Mouse (Mus musculus): Measurements from ENCODE around the gene Pan3. TPM values are rescaled to one million over a fixed set of nuclear protein-coding genes. Genes with fewer than 3 reads are reported as not detected.
A peak's percentile ranks its signal among the peaks of the same experiment; 100 is the strongest.

Gene Pan3
- polyA plus RNA-seq, 1 experiment from 2014 or later: 53.7 TPM

DNA sequence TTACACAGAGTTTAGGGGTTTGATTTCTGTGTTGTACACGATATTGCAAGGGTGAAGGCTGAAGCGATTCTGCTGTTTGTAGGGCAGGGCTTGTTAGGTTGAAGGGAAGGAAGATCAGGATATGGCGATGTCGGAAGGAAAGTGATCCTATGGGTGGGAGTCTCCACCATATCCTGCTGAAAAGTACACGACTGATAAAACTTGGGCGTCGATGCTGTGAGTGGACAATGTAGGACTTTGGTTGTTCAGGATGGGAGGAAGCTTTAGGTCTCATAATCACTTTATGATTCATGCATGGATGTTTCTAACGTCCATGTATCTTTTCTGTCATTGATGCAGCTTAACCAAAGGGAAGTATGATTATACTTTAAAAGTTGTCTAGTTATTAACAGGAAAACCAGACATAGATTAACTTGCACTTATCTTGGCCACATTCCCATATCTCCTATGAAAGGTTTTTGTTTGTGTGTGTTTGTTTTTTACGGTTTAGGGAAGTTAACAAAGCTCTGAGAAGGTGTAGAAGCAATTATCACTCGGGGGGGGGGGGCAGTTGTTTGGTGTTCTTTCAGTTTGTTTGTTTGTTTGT is 64.9 kb downstream of the Pan3 start:
- Histone ChIP-seq H3K9me3 (ENCODE audit: control insufficient read depth, low read length) (no peaks in the 10 kb centered on the region), H3K9ac (ENCODE audit: low read length) (no peak overlapping the region), H3K4me2 (ENCODE audit: low read depth, severe bottlenecking) (no peak overlapping the region), H3K36me3 (ENCODE audit: control insufficient read depth, insufficient read depth, low read length) (no peaks in the 10 kb centered on the region), H3K27ac (replicated peaks; ENCODE audit: low read depth, low read length) (no peak overlapping the region), H3K27me3 (ENCODE audit: control insufficient read depth, insufficient read depth, low read length) (no peaks in the 10 kb centered on the region), H3K4me1 (ENCODE audit: control insufficient read depth, insufficient read depth, low read length) (no peaks in the 10 kb centered on the region), H3K4me3 (ENCODE audit: low read depth, low read length) (no peak overlapping the region)
- WGBS: 89% methylated on average over 10 of the region's 10 CpGs
- DNase-seq (ENCODE audit: low spot score) (no peak), ATAC-seq (ENCODE audit: insufficient number of reproducible peaks, low FRiP score, low TSS enrichment, low read depth) (no peak)

DNA sequence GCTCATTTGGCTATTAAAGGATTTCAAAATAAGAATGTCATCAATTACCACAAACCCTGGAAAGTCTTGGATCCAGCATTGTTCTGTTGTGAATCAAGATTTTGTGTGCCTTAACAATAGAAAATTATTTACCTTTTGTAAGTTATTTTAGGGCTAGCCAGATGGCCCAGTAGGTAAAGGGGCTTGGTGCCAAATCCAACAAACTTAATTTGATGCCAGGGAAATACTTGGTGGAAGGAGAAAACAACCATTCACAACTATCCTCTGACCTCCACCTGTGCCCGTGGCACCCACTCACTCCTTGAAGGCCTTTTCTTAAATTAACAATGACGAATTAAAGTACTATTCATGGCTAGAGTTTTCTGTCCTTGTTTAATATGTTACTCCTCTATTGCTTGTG is 66.0 kb downstream of the Pan3 start:
- DNase-seq (ENCODE audit: low spot score): no peak
- no peak overlapping the region for H3K4me2 ChIP-seq (ENCODE audit: low read depth, severe bottlenecking)
- no peak for ATAC-seq (ENCODE audit: insufficient number of reproducible peaks, low FRiP score, low TSS enrichment, low read depth)
- H3K9ac ChIP-seq (ENCODE audit: low read length): no peak overlapping the region
- H3K27ac ChIP-seq (replicated peaks; ENCODE audit: low read depth, low read length): no peak overlapping the region
- H3K4me1 ChIP-seq (ENCODE audit: control insufficient read depth, insufficient read depth, low read length): no peaks in the 10 kb centered on the region
- H3K4me3 ChIP-seq (ENCODE audit: low read depth, low read length): no peak overlapping the region
- no peaks in the 10 kb centered on the region for H3K27me3 ChIP-seq (ENCODE audit: control insufficient read depth, insufficient read depth, low read length)
- H3K36me3 ChIP-seq (ENCODE audit: control insufficient read depth, insufficient read depth, low read length): no peaks in the 10 kb centered on the region
- H3K9me3 ChIP-seq (ENCODE audit: control insufficient read depth, low read length): no peaks in the 10 kb centered on the region
- 95% methylated on average over 2 of the region's 2 CpGs for WGBS

DNA sequence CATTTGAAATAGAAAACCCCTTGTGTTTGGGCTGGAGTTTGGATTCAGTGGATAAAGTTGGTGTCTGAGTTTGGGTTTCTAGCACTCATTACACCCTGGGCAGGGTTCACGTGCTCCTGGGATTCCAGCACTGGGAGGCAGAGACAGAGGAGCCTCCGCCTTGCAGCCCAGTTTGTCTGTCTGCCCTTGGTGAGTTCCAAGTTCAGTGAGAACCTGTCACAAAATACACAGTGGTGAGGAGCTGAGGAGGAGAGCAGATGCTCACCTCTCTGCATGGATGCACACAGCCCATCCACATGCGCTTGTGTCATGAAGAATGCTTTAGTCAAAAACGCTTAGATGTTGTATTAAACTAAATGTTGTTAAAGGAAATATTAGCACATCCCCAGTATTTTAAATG is 67.0 kb downstream of the Pan3 start:
- Histone ChIP-seq H3K9me3 (ENCODE audit: control insufficient read depth, low read length) (no peaks in the 10 kb centered on the region), H3K4me1 (ENCODE audit: control insufficient read depth, insufficient read depth, low read length) (no peaks in the 10 kb centered on the region), H3K27me3 (ENCODE audit: control insufficient read depth, insufficient read depth, low read length) (no peaks in the 10 kb centered on the region), H3K9ac (ENCODE audit: low read length) (no peak overlapping the region), H3K4me2 (ENCODE audit: low read depth, severe bottlenecking) (no peak overlapping the region), H3K4me3 (ENCODE audit: low read depth, low read length) (no peak overlapping the region), H3K27ac (replicated peaks; ENCODE audit: low read depth, low read length) (no peak overlapping the region), H3K36me3 (ENCODE audit: control insufficient read depth, insufficient read depth, low read length) (no peaks in the 10 kb centered on the region)
- no peak for DNase-seq (ENCODE audit: low spot score)
- no peak for ATAC-seq (ENCODE audit: insufficient number of reproducible peaks, low FRiP score, low TSS enrichment, low read depth)
- WGBS: 88% methylated on average over 4 of the region's 4 CpGs

DNA sequence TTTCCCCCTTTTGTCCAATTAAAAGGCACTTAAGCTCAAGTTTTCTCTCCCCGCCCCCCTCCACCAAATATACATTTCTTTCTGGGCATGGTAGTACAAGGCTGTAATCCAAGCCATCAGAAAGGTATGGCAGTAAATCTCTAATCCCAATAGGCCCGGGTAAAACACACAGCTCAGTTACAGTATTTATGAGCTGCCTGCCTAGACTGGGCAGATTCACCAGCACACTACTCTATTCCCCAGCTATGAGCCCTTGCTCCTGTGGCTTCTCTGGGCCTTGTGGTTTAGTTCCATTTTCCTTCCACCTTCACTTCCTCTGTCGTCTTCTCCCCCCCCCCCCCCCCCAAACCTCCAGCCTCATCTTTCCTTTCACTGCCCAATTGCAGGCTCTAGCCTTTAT is 67.8 kb downstream of the Pan3 start:
- H3K4me2 ChIP-seq (ENCODE audit: low read depth, severe bottlenecking): no peak overlapping the region
- no peak for ATAC-seq (ENCODE audit: insufficient number of reproducible peaks, low FRiP score, low TSS enrichment, low read depth)
- no peaks in the 10 kb centered on the region for H3K36me3 ChIP-seq (ENCODE audit: control insufficient read depth, insufficient read depth, low read length)
- DNase-seq (ENCODE audit: low spot score): no peak
- H3K9me3 ChIP-seq (ENCODE audit: control insufficient read depth, low read length): no peaks in the 10 kb centered on the region
- no peak overlapping the region for H3K27ac ChIP-seq (replicated peaks; ENCODE audit: low read depth, low read length)
- no peak overlapping the region for H3K4me3 ChIP-seq (ENCODE audit: low read depth, low read length)
- WGBS: 51% methylated on average over 3 of the region's 3 CpGs
- no peaks in the 10 kb centered on the region for H3K27me3 ChIP-seq (ENCODE audit: control insufficient read depth, insufficient read depth, low read length)
- H3K4me1 ChIP-seq (ENCODE audit: control insufficient read depth, insufficient read depth, low read length): no peaks in the 10 kb centered on the region
- H3K9ac ChIP-seq (ENCODE audit: low read length): no peak overlapping the region

DNA sequence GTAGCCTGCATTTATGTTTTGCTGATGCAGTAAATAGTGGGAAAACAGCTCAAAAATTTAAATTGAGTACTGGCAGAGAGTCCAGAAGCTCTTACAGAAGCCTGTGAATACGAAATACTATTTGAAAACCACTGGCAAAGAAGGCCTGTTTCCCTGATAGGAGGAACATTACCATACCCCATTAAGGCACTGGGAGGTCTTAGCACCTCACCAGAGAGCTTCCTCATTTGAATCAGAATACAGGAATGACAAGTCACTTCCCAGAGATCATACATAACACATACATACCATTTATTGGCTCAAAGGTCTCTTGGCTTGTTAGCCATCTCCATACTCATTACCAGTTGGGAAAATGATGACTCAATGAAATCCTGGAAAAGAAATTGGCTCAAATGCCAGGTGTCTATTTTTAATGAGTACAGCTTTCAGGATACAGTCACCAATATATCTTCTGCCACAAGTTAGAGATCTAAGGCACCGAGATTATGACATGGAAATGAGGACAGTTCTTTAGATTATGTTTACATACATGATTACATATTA is 71.6 kb downstream of the Pan3 start:
- no peaks in the 10 kb centered on the region for H3K4me1 ChIP-seq (ENCODE audit: control insufficient read depth, insufficient read depth, low read length)
- ATAC-seq (ENCODE audit: insufficient number of reproducible peaks, low FRiP score, low TSS enrichment, low read depth): no peak

DNA sequence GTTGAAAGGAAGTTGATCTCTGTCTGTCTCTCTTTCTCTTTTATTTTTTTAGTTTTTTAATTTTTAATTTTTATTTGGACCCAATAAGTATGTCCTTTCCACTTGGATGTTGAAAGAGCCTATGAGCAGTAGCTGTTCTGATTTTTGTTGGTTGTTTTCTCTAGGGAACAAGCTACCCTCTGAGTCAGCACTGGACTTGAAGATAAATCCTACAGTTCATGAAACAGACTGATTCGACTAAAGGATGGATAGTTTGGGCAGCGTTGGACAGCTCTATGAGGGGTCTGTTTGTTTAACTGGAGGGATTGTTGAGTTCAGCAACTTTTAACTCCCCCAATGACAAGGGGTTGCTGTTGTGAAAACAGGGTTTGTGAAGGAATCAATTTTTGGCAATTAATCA is 73.0 kb downstream of the Pan3 start:
- no peak for ATAC-seq (ENCODE audit: insufficient number of reproducible peaks, low FRiP score, low TSS enrichment, low read depth)
- no peaks in the 10 kb centered on the region for H3K9me3 ChIP-seq (ENCODE audit: control insufficient read depth, low read length)

More for the DNA sequence above, 71.6 kb downstream of the Pan3 start:
- Histone ChIP-seq H3K4me2 (ENCODE audit: low read depth, severe bottlenecking) (no peak overlapping the region), H3K4me3 (ENCODE audit: low read depth, low read length) (no peak overlapping the region), H3K27ac (replicated peaks; ENCODE audit: low read depth, low read length) (no peak overlapping the region), H3K9ac (ENCODE audit: low read length) (no peak overlapping the region), H3K36me3 (ENCODE audit: control insufficient read depth, insufficient read depth, low read length) (no peaks in the 10 kb centered on the region), H3K27me3 (ENCODE audit: control insufficient read depth, insufficient read depth, low read length) (no peaks in the 10 kb centered on the region), H3K9me3 (ENCODE audit: control insufficient read depth, low read length) (no peaks in the 10 kb centered on the region)
- no peak for DNase-seq (ENCODE audit: low spot score)
- 82% methylated on average over 2 of the region's 2 CpGs for WGBS

DNA sequence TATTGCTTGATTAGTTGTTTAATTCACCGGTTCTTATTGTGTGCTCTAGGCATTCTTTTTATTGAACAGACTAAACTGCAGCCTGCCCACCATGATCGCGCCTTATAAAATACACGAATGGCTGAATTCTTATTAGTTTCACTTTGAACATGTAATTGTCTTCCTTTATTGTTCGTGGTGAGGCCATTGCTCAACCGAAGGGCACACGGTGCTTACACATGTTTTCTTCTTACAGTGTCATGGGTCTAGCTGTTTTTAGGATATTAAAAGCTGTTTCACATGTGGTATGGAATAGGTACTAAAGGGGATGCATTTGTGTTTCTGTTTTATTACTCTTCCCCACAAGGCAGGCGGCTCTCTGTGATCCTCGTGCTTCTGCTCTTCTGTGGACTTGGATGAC is 81.4 kb downstream of the Pan3 start:
- H3K4me1 ChIP-seq (ENCODE audit: control insufficient read depth, insufficient read depth, low read length): no peaks in the 10 kb centered on the region
- no peaks in the 10 kb centered on the region for H3K36me3 ChIP-seq (ENCODE audit: control insufficient read depth, insufficient read depth, low read length)
- H3K9me3 ChIP-seq (ENCODE audit: control insufficient read depth, low read length): no peaks in the 10 kb centered on the region
- 82% methylated on average over 9 of the region's 9 CpGs for WGBS
- H3K9ac ChIP-seq (ENCODE audit: low read length): no peak overlapping the region
- ATAC-seq (ENCODE audit: insufficient number of reproducible peaks, low FRiP score, low TSS enrichment, low read depth) (no peak), DNase-seq (ENCODE audit: low spot score) (no peak)
- H3K4me2 ChIP-seq (ENCODE audit: low read depth, severe bottlenecking): no peak overlapping the region
- no peak overlapping the region for H3K27ac ChIP-seq (replicated peaks; ENCODE audit: low read depth, low read length)
- H3K27me3 ChIP-seq (ENCODE audit: control insufficient read depth, insufficient read depth, low read length): no peaks in the 10 kb centered on the region
- H3K4me3 ChIP-seq (ENCODE audit: low read depth, low read length): no peak overlapping the region

More for the DNA sequence above, 73.0 kb downstream of the Pan3 start:
- H3K4me1 ChIP-seq (ENCODE audit: control insufficient read depth, insufficient read depth, low read length): no peaks in the 10 kb centered on the region
- DNase-seq (ENCODE audit: low spot score): no peak
- no peak overlapping the region for H3K27ac ChIP-seq (replicated peaks; ENCODE audit: low read depth, low read length)
- 92% methylated on average over 2 of the region's 2 CpGs for WGBS
- H3K36me3 ChIP-seq (ENCODE audit: control insufficient read depth, insufficient read depth, low read length): no peaks in the 10 kb centered on the region
- H3K9ac ChIP-seq (ENCODE audit: low read length): no peak overlapping the region
- no peaks in the 10 kb centered on the region for H3K27me3 ChIP-seq (ENCODE audit: control insufficient read depth, insufficient read depth, low read length)
- H3K4me2 ChIP-seq (ENCODE audit: low read depth, severe bottlenecking): no peak overlapping the region
- no peak overlapping the region for H3K4me3 ChIP-seq (ENCODE audit: low read depth, low read length)

DNA sequence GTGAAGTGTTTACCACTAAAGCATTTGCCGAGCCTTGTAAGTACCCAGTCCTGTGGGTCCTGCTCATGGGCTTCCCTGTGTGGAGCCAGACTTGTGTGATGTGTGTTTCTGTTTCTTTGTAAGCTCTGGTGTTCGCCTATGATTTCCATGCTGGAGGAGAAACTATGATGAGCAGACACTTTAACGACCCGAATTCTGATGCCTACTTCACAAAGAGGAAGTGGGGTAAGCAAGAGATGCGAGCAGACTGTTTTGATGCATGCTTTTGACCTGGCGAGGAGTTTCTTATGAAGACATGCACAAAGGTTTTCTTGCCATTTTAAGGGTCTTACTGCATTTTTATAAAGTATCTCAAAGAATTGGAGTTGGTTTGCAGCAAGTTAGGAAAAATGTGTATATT is 97.0 kb downstream of the Pan3 start:
- Histone ChIP-seq H3K27me3 (ENCODE audit: control insufficient read depth, insufficient read depth, low read length) (no peaks in the 10 kb centered on the region), H3K4me1 (ENCODE audit: control insufficient read depth, insufficient read depth, low read length) (no peaks in the 10 kb centered on the region), H3K4me3 (ENCODE audit: low read depth, low read length) (no peak overlapping the region), H3K9ac (ENCODE audit: low read length) (no peak overlapping the region), H3K36me3 (ENCODE audit: control insufficient read depth, insufficient read depth, low read length) (peaks cover 8% of the 10 kb centered on the region; the same call in 1 of the 2 replicates), H3K9me3 (ENCODE audit: control insufficient read depth, low read length) (no peaks in the 10 kb centered on the region), H3K27ac (replicated peaks; ENCODE audit: low read depth, low read length) (no peak overlapping the region), H3K4me2 (ENCODE audit: low read depth, severe bottlenecking) (no peak overlapping the region)
- DNase-seq (ENCODE audit: low spot score) (peak; percentile 6), ATAC-seq (ENCODE audit: insufficient number of reproducible peaks, low FRiP score, low TSS enrichment, low read depth) (no peak)
- 89% methylated on average over 6 of the region's 6 CpGs for WGBS

DNA sequence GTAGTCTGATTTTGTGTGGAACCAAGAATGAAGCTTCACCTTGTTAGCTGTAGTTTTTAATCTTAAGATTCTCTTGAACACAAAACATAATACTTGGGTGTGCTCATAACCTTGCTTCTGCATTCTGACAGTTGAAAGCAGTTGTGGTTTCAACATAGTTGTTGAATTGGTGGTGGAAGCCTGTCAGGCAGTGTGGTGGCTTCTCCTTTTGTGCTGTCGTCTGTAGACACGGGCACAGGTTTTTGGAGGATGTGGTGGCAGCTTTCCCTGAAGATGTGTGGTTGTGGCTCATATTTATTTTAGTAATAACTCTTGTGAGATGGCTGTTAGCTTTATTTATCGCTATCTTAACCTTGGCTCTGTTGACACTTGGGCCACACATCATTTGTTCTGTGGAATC is 97.8 kb downstream of the Pan3 start:
- no peak for DNase-seq (ENCODE audit: low spot score)
- H3K4me3 ChIP-seq (ENCODE audit: low read depth, low read length): no peak overlapping the region
- H3K4me1 ChIP-seq (ENCODE audit: control insufficient read depth, insufficient read depth, low read length): no peaks in the 10 kb centered on the region
- no peaks in the 10 kb centered on the region for H3K27me3 ChIP-seq (ENCODE audit: control insufficient read depth, insufficient read depth, low read length)
- H3K9me3 ChIP-seq (ENCODE audit: control insufficient read depth, low read length): no peaks in the 10 kb centered on the region
- H3K36me3 ChIP-seq (ENCODE audit: control insufficient read depth, insufficient read depth, low read length): peaks cover 8% of the 10 kb centered on the region; the same call in 1 of the 2 replicates
- no peak for ATAC-seq (ENCODE audit: insufficient number of reproducible peaks, low FRiP score, low TSS enrichment, low read depth)
- WGBS: 95% methylated on average over 3 of the region's 3 CpGs
- no peak overlapping the region for H3K9ac ChIP-seq (ENCODE audit: low read length)
- no peak overlapping the region for H3K4me2 ChIP-seq (ENCODE audit: low read depth, severe bottlenecking)
- no peak overlapping the region for H3K27ac ChIP-seq (replicated peaks; ENCODE audit: low read depth, low read length)

Measured in limb, embryonic 11.5 days (tissue).